Comparison of ENCODE assay signal across 15 mouse cellular contexts in the genomic region with DNA sequence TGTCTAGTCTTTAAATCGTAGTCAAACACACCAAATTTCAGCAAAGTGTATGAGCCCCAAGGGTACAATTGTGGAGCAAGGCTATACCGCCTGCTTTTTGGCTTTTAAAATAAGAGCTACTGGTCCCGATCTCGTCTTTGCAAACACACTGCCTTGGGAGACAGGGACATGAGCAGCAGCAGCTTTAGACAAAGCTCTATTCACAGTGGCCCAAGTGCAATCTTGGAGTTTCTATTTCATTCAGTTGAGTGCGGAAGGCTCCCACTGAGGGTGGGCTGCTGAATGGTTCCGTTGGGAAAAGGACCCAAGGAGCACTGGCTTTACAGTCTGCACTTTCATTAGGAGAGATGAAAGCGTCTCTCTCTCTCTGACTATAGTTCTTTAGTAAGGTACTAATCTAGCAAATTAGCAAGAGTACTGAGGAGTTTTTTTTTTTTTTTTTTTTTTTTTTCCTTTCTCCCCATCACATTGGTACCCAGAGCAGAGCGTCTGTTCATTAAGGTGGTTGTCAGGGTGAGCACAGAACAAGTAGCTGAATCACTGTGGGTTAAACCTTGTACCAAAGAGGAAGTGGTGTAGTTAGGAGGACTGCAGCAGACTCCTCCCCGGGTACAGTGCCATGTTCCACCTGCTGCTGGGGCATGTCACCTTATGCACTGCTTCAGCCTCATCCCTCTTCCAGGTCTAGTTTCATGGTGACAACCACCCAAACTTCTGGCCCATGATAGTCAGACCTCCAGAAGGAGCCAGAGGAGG. TPM values are rescaled to one million over a fixed set of nuclear protein-coding genes. Genes with fewer than 3 reads are reported as not detected.
DNase-seq lines count a peak whose midpoint lies in the region; ATAC-seq and TF ChIP-seq lines count a peak whose summit lies in the region.
"Had no signal": no experiment of that assay in that cellular context is flagged by ENCODE, and none has a peak within 500 bp of the region (broad histone marks: within the 10 kb centered on the region; RNA-seq: fewer than 3 reads in every experiment).

No protein-coding gene starts in this region.

- DNase-seq in embryonic facial prominence, embryonic 11.5 days (ENCODE audit: low spot score), result peak; percentile 14
- no peak for DNase-seq in embryonic facial prominence, embryonic 10.5 days (ENCODE audit: low spot score)
- DNase-seq in left cerebral cortex, postnatal 14 days (ENCODE audit: low spot score in 2 of 2), result peak; percentile 17 to 26
- no peak for DNase-seq in left cerebral cortex, adult 8-10 months (ENCODE audit: low spot score in 2 of 2)
- DNase-seq in 416B (ENCODE audit: low read depth), result peak; percentile 65
- peak; percentile 13 for DNase-seq in forebrain, postnatal 0 days
- no peak for DNase-seq in cerebellum, adult 9-11 months
- DNase-seq in heart, postnatal 10 days, result no peak
- DNase-seq: cerebellum, adult 8-10 months; heart, adult 2 months; kidney, adult 18-20 months; kidney, postnatal 4 days had no signal

- intact Hi-C loops in left cerebral cortex, postnatal 14 days (cut with DNase I), result loop anchor here (5.0 kb wide), 1 partner anchor 54 kb away; the partner anchor contains the start of gene Arhgap35
- intact Hi-C loops in heart, postnatal 10 days (cut with DNase I), result no loop called here

- H3K4me3 ChIP-seq in embryonic facial prominence, embryonic 11.5 days (ENCODE audit: low read depth, low read length), result no peak overlapping the region
- H3K4me3 ChIP-seq in embryonic facial prominence, embryonic 10.5 days, result no peak overlapping the region
- no peak overlapping the region for H3K4me3 ChIP-seq in forebrain, postnatal 0 days (ENCODE audit: low read depth, low read length)
- H3K4me3 ChIP-seq: embryonic facial prominence, embryonic 13.5 days; heart, adult 2 months; midbrain, embryonic 13.5 days had no signal

- no peaks in the 10 kb centered on the region; the same call in none of the 2 replicates for H3K4me1 ChIP-seq in embryonic facial prominence, embryonic 11.5 days (ENCODE audit: control insufficient read depth, insufficient read depth, low read length)
- H3K4me1 ChIP-seq in embryonic facial prominence, embryonic 10.5 days, result peaks cover 34% of the 10 kb centered on the region
- H3K4me1 ChIP-seq in forebrain, postnatal 0 days (ENCODE audit: insufficient read depth), result no peaks in the 10 kb centered on the region

- H3K9me3 ChIP-seq in embryonic facial prominence, embryonic 11.5 days (replicated peaks; ENCODE audit: control insufficient read depth, low read length), result no peaks in the 10 kb centered on the region
- H3K9me3 ChIP-seq in embryonic facial prominence, embryonic 10.5 days, result no peaks in the 10 kb centered on the region
- no peaks in the 10 kb centered on the region for H3K9me3 ChIP-seq in forebrain, postnatal 0 days (ENCODE audit: low read length)
- H3K9me3 ChIP-seq: embryonic facial prominence, embryonic 13.5 days; midbrain, embryonic 13.5 days had no signal

- WGBS in embryonic facial prominence, embryonic 11.5 days, result 49% methylated on average over 9 of the region's 9 CpGs
- 54% methylated on average over 9 of the region's 9 CpGs for WGBS in embryonic facial prominence, embryonic 10.5 days
- 25% methylated on average over 9 of the region's 9 CpGs for WGBS in forebrain, postnatal 0 days

- no peak overlapping the region for H3K4me2 ChIP-seq in embryonic facial prominence, embryonic 11.5 days (ENCODE audit: low read depth, low read length)
- H3K4me2 ChIP-seq in forebrain, postnatal 0 days (ENCODE audit: low read depth), result no peak overlapping the region
- H3K4me2 ChIP-seq: embryonic facial prominence, embryonic 13.5 days; liver, embryonic 11.5 days; midbrain, embryonic 13.5 days had no signal

- TF ChIP-seq CTCF in forebrain, postnatal 0 days (IDR thresholded peaks at IDR 0.05; ENCODE audit: low read depth), result no peak

- H3K27ac ChIP-seq in embryonic facial prominence, embryonic 11.5 days (replicated peaks; ENCODE audit: low read depth, low read length), result no peak overlapping the region
- H3K27ac ChIP-seq in embryonic facial prominence, embryonic 10.5 days (replicated peaks), result no peak overlapping the region
- no peak overlapping the region for H3K27ac ChIP-seq in forebrain, postnatal 0 days (ENCODE audit: low read depth, low read length)
- H3K27ac ChIP-seq: embryonic facial prominence, embryonic 13.5 days; heart, adult 2 months; midbrain, embryonic 13.5 days had no signal

- H3K27me3 ChIP-seq in embryonic facial prominence, embryonic 11.5 days (ENCODE audit: control insufficient read depth, insufficient read depth, low read length), result no peaks in the 10 kb centered on the region
- H3K27me3 ChIP-seq in embryonic facial prominence, embryonic 10.5 days (replicated peaks; ENCODE audit: low read depth, poor library complexity, severe bottlenecking), result no peaks in the 10 kb centered on the region
- no peaks in the 10 kb centered on the region for H3K27me3 ChIP-seq in forebrain, postnatal 0 days (ENCODE audit: insufficient read depth, low read length)
- H3K27me3 ChIP-seq: embryonic facial prominence, embryonic 13.5 days; midbrain, embryonic 13.5 days had no signal

- ATAC-seq in embryonic facial prominence, embryonic 11.5 days (replicated peaks; ENCODE audit: insufficient number of reproducible peaks, low FRiP score, low TSS enrichment, low read depth), result no peak
- ATAC-seq in forebrain, postnatal 0 days, result peak; percentile 63
- ATAC-seq: midbrain, embryonic 13.5 days had no signal

- H3K9ac ChIP-seq in embryonic facial prominence, embryonic 11.5 days (replicated peaks; ENCODE audit: low read length), result no peak overlapping the region
- no peak overlapping the region for H3K9ac ChIP-seq in forebrain, postnatal 0 days
- H3K9ac ChIP-seq: embryonic facial prominence, embryonic 13.5 days; midbrain, embryonic 13.5 days had no signal

- H3K36me3 ChIP-seq in embryonic facial prominence, embryonic 11.5 days (replicated peaks; ENCODE audit: control insufficient read depth, insufficient read depth, low read depth, low read length), result peaks cover 8% of the 10 kb centered on the region
- H3K36me3 ChIP-seq in embryonic facial prominence, embryonic 10.5 days (replicated peaks), result peaks cover 67% of the 10 kb centered on the region
- H3K36me3 ChIP-seq in forebrain, postnatal 0 days (ENCODE audit: insufficient read depth), result peaks cover 23% of the 10 kb centered on the region

RNA-seq across cellular contexts. Expression of gene Arhgap35, which starts 56.8 kb away (rescaled TPM):
- polyA plus RNA-seq in embryonic facial prominence, embryonic 11.5 days (2014; fragmentation: Nextera tagmentation; extraction: Ambion mirVana), result 32.6 and 34.3 TPM in 2 replicates
- polyA plus RNA-seq in embryonic facial prominence, embryonic 10.5 days (2016; fragmentation: Nextera tagmentation; extraction: Ambion mirVana), result 32.4 and 32.6 TPM in 2 replicates
- 100 to 1,000 TPM; 138 to 148 TPM for total RNA-seq in left cerebral cortex, postnatal 14 days (2021)
- 100 to 1,000 TPM; 121 to 138 (median 127) TPM for total RNA-seq in left cerebral cortex, adult 8-10 months (2022)
- 133 and 149 TPM in 2 replicates for total RNA-seq in forebrain, postnatal 0 days (2014; rRNA removed)
- polyA plus RNA-seq in forebrain, postnatal 0 days (2015; fragmentation: Nextera tagmentation; extraction: Ambion mirVana), result 20.6 and 27.0 TPM in 2 replicates
- 10 to 100 TPM; 52.5 to 62.2 TPM for total RNA-seq in heart, postnatal 10 days (2021)

Comparison
In these comparisons a context has a peak if more than half of its experiments do, and no peak if none do; other contexts are left out.
1. DNase-seq: peak in embryonic facial prominence, embryonic 11.5 days (single experiment), left cerebral cortex, postnatal 14 days (2 of 2), 416B (single experiment) and forebrain, postnatal 0 days (single experiment); none in embryonic facial prominence, embryonic 10.5 days (single experiment), left cerebral cortex, adult 8-10 months (0 of 2), cerebellum, adult 9-11 months (single experiment) and heart, postnatal 10 days (0 of 2).